Comparison of ENCODE assay signal across 30 mouse cellular contexts in genomic region chr15:101084499-101084898, GRCm38 (mm10). TPM values are rescaled to one million over a fixed set of nuclear protein-coding genes. Genes with fewer than 3 reads are reported as not detected.
A peak's percentile ranks its signal among the peaks of the same experiment; 100 is the strongest.
DNase-seq lines count a peak whose midpoint lies in the region; ATAC-seq lines count a peak whose summit lies in the region.
"Had no signal": no experiment of that assay in that cellular context is flagged by ENCODE, and none has a peak within 500 bp of the region (broad histone marks: within the 10 kb centered on the region; RNA-seq: fewer than 3 reads in every experiment).

No protein-coding gene starts in this region.

- peaks cover 15% of the 10 kb centered on the region for H3K4me1 ChIP-seq in midbrain, embryonic 11.5 days (ENCODE audit: control insufficient read depth, insufficient read depth, low read length)
- peaks cover 6% of the 10 kb centered on the region; the same call in 1 of the 2 replicates for H3K4me1 ChIP-seq in midbrain, embryonic 14.5 days (ENCODE audit: control insufficient read depth, insufficient read depth, low read length)
- H3K4me1 ChIP-seq in embryonic facial prominence, embryonic 13.5 days: peaks cover 34% of the 10 kb centered on the region
- H3K4me1 ChIP-seq in limb, embryonic 13.5 days: peaks cover 33% of the 10 kb centered on the region

- no peaks in the 10 kb centered on the region for H3K36me3 ChIP-seq in midbrain, embryonic 11.5 days (ENCODE audit: control insufficient read depth, insufficient read depth, low read length)
- H3K36me3 ChIP-seq in midbrain, embryonic 14.5 days (ENCODE audit: control insufficient read depth, insufficient read depth, low read length): no peaks in the 10 kb centered on the region
- H3K36me3 ChIP-seq in embryonic facial prominence, embryonic 13.5 days: no peaks in the 10 kb centered on the region
- no peaks in the 10 kb centered on the region for H3K36me3 ChIP-seq in limb, embryonic 13.5 days
- H3K36me3 ChIP-seq: embryonic facial prominence, embryonic 15.5 days; forebrain, embryonic 12.5 days; hindbrain, embryonic 15.5 days; liver, embryonic 13.5 days; midbrain, embryonic 12.5 days; neural tube, embryonic 13.5 days had no signal

- H3K9ac ChIP-seq in midbrain, embryonic 11.5 days (ENCODE audit: low read length): no peak overlapping the region
- H3K9ac ChIP-seq in midbrain, embryonic 14.5 days (replicated peaks; ENCODE audit: low read length): no peak overlapping the region
- 0 out of 2 replicates have a peak overlapping the region, but pooled peaks have one; percentile 11 for H3K9ac ChIP-seq in embryonic facial prominence, embryonic 13.5 days
- peak overlapping the region; percentile 35; the same call in 1 of the 2 replicates for H3K9ac ChIP-seq in limb, embryonic 13.5 days
- H3K9ac ChIP-seq: embryonic facial prominence, embryonic 15.5 days; forebrain, embryonic 12.5 days; hindbrain, embryonic 15.5 days; liver, embryonic 13.5 days; midbrain, embryonic 12.5 days; neural tube, embryonic 13.5 days had no signal

- peak; percentile 82 for DNase-seq in midbrain, embryonic 11.5 days (ENCODE audit: low spot score, missing footprints)
- no peak for DNase-seq in midbrain, embryonic 14.5 days
- DNase-seq in urinary bladder, postnatal 10 days (ENCODE audit: low spot score): no peak
- no peak for DNase-seq in testis, postnatal 10 days (ENCODE audit: low spot score)
- no peak for DNase-seq in lung, postnatal 25 days (ENCODE audit: low spot score)
- DNase-seq: adrenal gland, postnatal 10 days; cerebellum, adult 8-10 months; gastrocnemius, postnatal 25 days; heart, adult 18-20 months; heart, postnatal 36 days; kidney, adult 18-20 months; kidney, postnatal 4 days; layer of hippocampus, postnatal 36 days; liver, embryonic 13.5 days; lung, postnatal 10 days had no signal

- no peak overlapping the region for H3K4me2 ChIP-seq in midbrain, embryonic 11.5 days
- no peak overlapping the region for H3K4me2 ChIP-seq in midbrain, embryonic 14.5 days (ENCODE audit: low read length)
- H3K4me2 ChIP-seq in embryonic facial prominence, embryonic 13.5 days: no peak overlapping the region
- no peak overlapping the region for H3K4me2 ChIP-seq in limb, embryonic 13.5 days (replicated peaks)
- H3K4me2 ChIP-seq: embryonic facial prominence, embryonic 15.5 days; forebrain, embryonic 12.5 days; heart, embryonic 11.5 days; hindbrain, embryonic 15.5 days; liver, embryonic 13.5 days; midbrain, embryonic 12.5 days; neural tube, embryonic 13.5 days had no signal

- H3K4me3 ChIP-seq in midbrain, embryonic 11.5 days (ENCODE audit: low read depth, low read length): no peak overlapping the region
- no peak overlapping the region for H3K4me3 ChIP-seq in midbrain, embryonic 14.5 days (replicated peaks; ENCODE audit: low read depth, low read length)
- no peak overlapping the region for H3K4me3 ChIP-seq in embryonic facial prominence, embryonic 13.5 days
- no peak overlapping the region for H3K4me3 ChIP-seq in limb, embryonic 13.5 days
- H3K4me3 ChIP-seq: embryonic facial prominence, embryonic 15.5 days; forebrain, embryonic 12.5 days; hindbrain, embryonic 15.5 days; liver, embryonic 13.5 days; midbrain, embryonic 12.5 days; neural tube, embryonic 13.5 days had no signal

- WGBS in midbrain, embryonic 11.5 days: 84% methylated on average over 10 of the region's 10 CpGs
- WGBS in midbrain, embryonic 14.5 days: 90% methylated on average over 10 of the region's 10 CpGs
- 71% methylated on average over 10 of the region's 10 CpGs for WGBS in embryonic facial prominence, embryonic 13.5 days
- WGBS in limb, embryonic 13.5 days: 60% methylated on average over 10 of the region's 10 CpGs

- ATAC-seq in midbrain, embryonic 11.5 days (ENCODE audit: low FRiP score): no peak
- ATAC-seq in midbrain, embryonic 14.5 days (ENCODE audit: low FRiP score, low TSS enrichment): no peak
- no peak for ATAC-seq in embryonic facial prominence, embryonic 13.5 days (ENCODE audit: insufficient number of reproducible peaks, insufficient read depth, low FRiP score, low TSS enrichment, low read depth)
- ATAC-seq in limb, embryonic 13.5 days (ENCODE audit: low FRiP score, low read depth): no peak
- ATAC-seq: inflammation-experienced regulatory T-cells, adult 6 months; Patski had no signal

- no peak overlapping the region for H3K27ac ChIP-seq in midbrain, embryonic 11.5 days (ENCODE audit: low read depth, low read length)
- no peak overlapping the region for H3K27ac ChIP-seq in midbrain, embryonic 14.5 days (replicated peaks; ENCODE audit: low read depth, low read length)
- H3K27ac ChIP-seq in embryonic facial prominence, embryonic 13.5 days: no peak overlapping the region
- no peak overlapping the region for H3K27ac ChIP-seq in limb, embryonic 13.5 days
- H3K27ac ChIP-seq: embryonic facial prominence, embryonic 15.5 days; forebrain, embryonic 12.5 days; hindbrain, embryonic 15.5 days; liver, embryonic 13.5 days; midbrain, embryonic 12.5 days; neural tube, embryonic 13.5 days had no signal

- no peaks in the 10 kb centered on the region for H3K27me3 ChIP-seq in midbrain, embryonic 11.5 days (ENCODE audit: control insufficient read depth, insufficient read depth, low read length)
- no peaks in the 10 kb centered on the region for H3K27me3 ChIP-seq in midbrain, embryonic 14.5 days (ENCODE audit: control insufficient read depth, insufficient read depth, low read length)
- no peaks in the 10 kb centered on the region for H3K27me3 ChIP-seq in embryonic facial prominence, embryonic 13.5 days
- no peaks in the 10 kb centered on the region for H3K27me3 ChIP-seq in limb, embryonic 13.5 days
- H3K27me3 ChIP-seq: embryonic facial prominence, embryonic 15.5 days; hindbrain, embryonic 15.5 days; Patski had no signal

- H3K9me3 ChIP-seq in midbrain, embryonic 11.5 days (ENCODE audit: control insufficient read depth, low read length): no peaks in the 10 kb centered on the region
- H3K9me3 ChIP-seq in midbrain, embryonic 14.5 days (ENCODE audit: control insufficient read depth, low read length): no peaks in the 10 kb centered on the region
- H3K9me3 ChIP-seq in embryonic facial prominence, embryonic 13.5 days: no peaks in the 10 kb centered on the region
- no peaks in the 10 kb centered on the region for H3K9me3 ChIP-seq in limb, embryonic 13.5 days
- H3K9me3 ChIP-seq: embryonic facial prominence, embryonic 15.5 days; forebrain, embryonic 12.5 days; hindbrain, embryonic 15.5 days; liver, embryonic 13.5 days; midbrain, embryonic 12.5 days; neural tube, embryonic 13.5 days had no signal

RNA-seq across cellular contexts. Expression of gene Fignl2, which starts 6.1 kb away (rescaled TPM):
- polyA plus RNA-seq in midbrain, embryonic 11.5 days (2014; fragmentation: Nextera tagmentation; extraction: Ambion mirVana): 1.0 and 1.4 TPM in 2 replicates
- 0.09 and 0.11 TPM in 2 replicates for polyA plus RNA-seq in midbrain, embryonic 14.5 days (2014; fragmentation: Nextera tagmentation; extraction: Ambion mirVana)
- 0.21 and 0.28 TPM in 2 replicates for polyA plus RNA-seq in embryonic facial prominence, embryonic 13.5 days (2015; fragmentation: Nextera tagmentation; extraction: Ambion mirVana)
- 0.20 and 0.26 TPM in 2 replicates for polyA plus RNA-seq in limb, embryonic 13.5 days (2015; fragmentation: Nextera tagmentation; extraction: Ambion mirVana)
- polyA plus RNA-seq: inflammation-experienced regulatory T-cells, adult 6 months had no signal

RNA-seq across cellular contexts. Expression of gene Ankrd33, which starts 31.1 kb away (rescaled TPM):
- not detected in 2 replicates for polyA plus RNA-seq in midbrain, embryonic 11.5 days (2014; fragmentation: Nextera tagmentation; extraction: Ambion mirVana)
- polyA plus RNA-seq in midbrain, embryonic 14.5 days (2014; fragmentation: Nextera tagmentation; extraction: Ambion mirVana): not detected in 2 replicates
- not detected in 2 replicates for polyA plus RNA-seq in embryonic facial prominence, embryonic 13.5 days (2015; fragmentation: Nextera tagmentation; extraction: Ambion mirVana)
- polyA plus RNA-seq in limb, embryonic 13.5 days (2015; fragmentation: Nextera tagmentation; extraction: Ambion mirVana): not detected in 2 replicates
- polyA plus RNA-seq: C2C12; embryonic facial prominence, embryonic 15.5 days; forebrain, embryonic 12.5 days; heart, embryonic 11.5 days; heart, embryonic 16.5 days; hindbrain, embryonic 15.5 days; inflammation-experienced regulatory T-cells, adult 6 months; kidney, embryonic 16.5 days; limb, embryonic 11.5 days; liver, embryonic 13.5 days; midbrain, embryonic 12.5 days; neural tube, embryonic 13.5 days; Patski; testis, adult 2 months had no signal

RNA-seq across cellular contexts. Expression of gene Gm47841, which starts 37.3 kb away (rescaled TPM):
- not detected in 2 replicates for polyA plus RNA-seq in midbrain, embryonic 11.5 days (2014; fragmentation: Nextera tagmentation; extraction: Ambion mirVana)
- polyA plus RNA-seq in midbrain, embryonic 14.5 days (2014; fragmentation: Nextera tagmentation; extraction: Ambion mirVana): not detected in 2 replicates
- not detected in 2 replicates for polyA plus RNA-seq in embryonic facial prominence, embryonic 13.5 days (2015; fragmentation: Nextera tagmentation; extraction: Ambion mirVana)
- polyA plus RNA-seq in limb, embryonic 13.5 days (2015; fragmentation: Nextera tagmentation; extraction: Ambion mirVana): not detected in 2 replicates
- polyA plus RNA-seq: C2C12; embryonic facial prominence, embryonic 15.5 days; forebrain, embryonic 12.5 days; heart, embryonic 11.5 days; heart, embryonic 16.5 days; hindbrain, embryonic 15.5 days; inflammation-experienced regulatory T-cells, adult 6 months; kidney, embryonic 16.5 days; limb, embryonic 11.5 days; liver, embryonic 13.5 days; midbrain, embryonic 12.5 days; neural tube, embryonic 13.5 days had no signal

RNA-seq across cellular contexts. Expression of gene Acvrl1, which starts 43.8 kb away (rescaled TPM):
- 4.2 and 5.0 TPM in 2 replicates for polyA plus RNA-seq in midbrain, embryonic 11.5 days (2014; fragmentation: Nextera tagmentation; extraction: Ambion mirVana)
- 3.3 and 4.4 TPM in 2 replicates for polyA plus RNA-seq in midbrain, embryonic 14.5 days (2014; fragmentation: Nextera tagmentation; extraction: Ambion mirVana)
- polyA plus RNA-seq in embryonic facial prominence, embryonic 13.5 days (2015; fragmentation: Nextera tagmentation; extraction: Ambion mirVana): 9.9 and 10.1 TPM in 2 replicates
- 9.6 TPM in 2 replicates for polyA plus RNA-seq in limb, embryonic 13.5 days (2015; fragmentation: Nextera tagmentation; extraction: Ambion mirVana)
- polyA plus RNA-seq: Patski had no signal

Comparison
In these comparisons a context has a peak if more than half of its experiments do, and no peak if none do; other contexts are left out.
1. H3K9ac ChIP-seq: peak in embryonic facial prominence, embryonic 13.5 days (single experiment) and limb, embryonic 13.5 days (single experiment); none in midbrain, embryonic 11.5 days (single experiment) and midbrain, embryonic 14.5 days (single experiment).